Mouse (Mus musculus) C2C12 (cell line): ENCODE measurements around the gene Tcf25. TPM values are rescaled to one million over a fixed set of nuclear protein-coding genes. Genes with fewer than 3 reads are reported as not detected.

Source experiments
- H3K27me3 ChIP-seq: one replicate; pipeline ENCODE4 v1.6.1; 2011; ENCODE audit not compliant: control insufficient read depth, insufficient read depth, insufficient read length
- H3K36me3 ChIP-seq: one replicate; pipeline ENCODE4 v1.6.1; 2011; ENCODE audit not compliant: control insufficient read depth, insufficient read depth
- H3K4me3 ChIP-seq: one replicate; pipeline ENCODE4 v1.5.1; 2011; ENCODE audit warnings: mild to moderate bottlenecking, control low read depth; ENCODE audit not compliant: poor library complexity, insufficient read depth, severe bottlenecking
- H3K79me2 ChIP-seq: one replicate; pipeline ENCODE4 v1.6.1; 2011; ENCODE audit not compliant: control insufficient read depth, insufficient read depth
- H3K79me3 ChIP-seq: one replicate; pipeline ENCODE4 v1.6.1; 2011; ENCODE audit warnings: low read depth, control low read depth
- H3ac ChIP-seq: one replicate; pipeline ENCODE3; 2011; ENCODE audit warnings: low read depth; ENCODE audit not compliant: control insufficient read depth, insufficient read length
- CEBPB ChIP-seq: IDR thresholded peaks from one replicate; pipeline ENCODE4 v1.6.1; 2011; ENCODE audit warnings: low read depth, mild to moderate bottlenecking, control low read depth, moderate library complexity
- CTCF ChIP-seq: IDR thresholded peaks from one replicate; pipeline ENCODE4 v1.5.1; 2011; ENCODE audit not compliant: control insufficient read depth, insufficient read depth, insufficient read length
- FOSL1 ChIP-seq: IDR thresholded peaks from one replicate; pipeline ENCODE4 v1.8.0; 2011; ENCODE audit warnings: mild to moderate bottlenecking, low read length; ENCODE audit not compliant: poor library complexity, insufficient read depth, severe bottlenecking
- MAX ChIP-seq: IDR thresholded peaks from one replicate; pipeline ENCODE4 v1.6.1; 2011; ENCODE audit warnings: mild to moderate bottlenecking, control low read depth
- MYOD1 ChIP-seq: IDR thresholded peaks from one replicate; pipeline ENCODE4 v1.6.1; 2011; ENCODE audit warnings: low read depth; ENCODE audit not compliant: control insufficient read depth, insufficient read length
- MYOG ChIP-seq: IDR thresholded peaks from one replicate; pipeline ENCODE4 v1.6.1; 2011; ENCODE audit not compliant: control insufficient read depth, insufficient read length; ENCODE audit errors: extremely low read depth
- USF1 ChIP-seq: IDR thresholded peaks from one replicate; pipeline ENCODE4 v1.6.1; 2011; ENCODE audit warnings: low read depth, mild to moderate bottlenecking, control low read depth, moderate library complexity
- polyA plus RNA-seq: library from polyadenylated mRNA; unstranded; fragments of >200 nt; fragmentation: generic; extraction: Trizol; gene quantifications from one replicate; pipeline ENCODE4 v1.2.1, GENCODE M21; 2012; ENCODE audit warnings: missing spikeins

Tcf25 gene
- polyA plus RNA-seq, 1 experiment = 128 TPM

GRCm38 (mm10) chr8:123401936-123402335, 28.4 kb downstream of the Tcf25 start:
- Histone ChIP-seq H3K36me3 (peaks cover 55% of the 10 kb centered on the region), H3K27me3 (no peaks in the 10 kb centered on the region), H3K4me3 (no peak overlapping the region), H3K79me2 (no peaks in the 10 kb centered on the region), H3K79me3 (no peaks in the 10 kb centered on the region), H3ac (no peak overlapping the region)
- TF ChIP-seq MYOD1 (no peak), CEBPB (no peak), MYOG (no peak), MAX (no peak), FOSL1 (no peak), USF1 (no peak), CTCF (no peak)

- H3K79me3 ChIP-seq = no peaks in the 10 kb centered on the region
- no peak for TF ChIP-seq MYOG
- TF ChIP-seq CTCF = no peak
- no peak for TF ChIP-seq MAX
- H3K4me3 ChIP-seq = no peak overlapping the region
- no peak overlapping the region for H3ac ChIP-seq
- peaks cover 47% of the 10 kb centered on the region for H3K36me3 ChIP-seq
- no peaks in the 10 kb centered on the region for H3K79me2 ChIP-seq
- H3K27me3 ChIP-seq = no peaks in the 10 kb centered on the region
Observed at GRCm38 (mm10) chr8:123402730-123403326, 29.3 kb downstream of the Tcf25 start.

GRCm38 (mm10) chr8:123404521-123404920, 31.0 kb downstream of the Tcf25 start:
- Histone ChIP-seq H3K79me3 (no peaks in the 10 kb centered on the region), H3K4me3 (no peak overlapping the region), H3ac (no peak overlapping the region), H3K79me2 (no peaks in the 10 kb centered on the region), H3K36me3 (peaks cover 30% of the 10 kb centered on the region), H3K27me3 (no peaks in the 10 kb centered on the region)
- TF ChIP-seq CTCF (no peak), CEBPB (no peak), USF1 (no peak), MYOD1 (no peak)

- Histone ChIP-seq H3K36me3 (peaks cover 11% of the 10 kb centered on the region), H3K4me3 (no peak within 1 kb of the TSS), H3ac (no peak within 1 kb of the TSS), H3K79me2 (no peaks in the 10 kb centered on the region), H3K79me3 (no peaks in the 10 kb centered on the region), H3K27me3 (no peaks in the 10 kb centered on the region)
- TF ChIP-seq MAX (no peak), MYOG (no peak), CTCF (peak; percentile 52), CEBPB (no peak), USF1 (peak; percentile 74), FOSL1 (no peak)
Observed at GRCm38 (mm10) chr8:123406786-123407185, 33.2 kb downstream of the Tcf25 start, which contains the start of gene Mc1r. Mc1r (plus strand) TSS chr8:123407107.

- H3K4me3 ChIP-seq = no peak overlapping the region
- no peak overlapping the region for H3ac ChIP-seq
- TF ChIP-seq CTCF (no peak), USF1 (no peak), MYOG (no peak), MYOD1 (no peak), CEBPB (no peak), MAX (no peak), FOSL1 (no peak)
- no peaks in the 10 kb centered on the region for H3K79me3 ChIP-seq
- peaks cover 7% of the 10 kb centered on the region for H3K36me3 ChIP-seq
- H3K79me2 ChIP-seq = peaks cover 8% of the 10 kb centered on the region
- no peaks in the 10 kb centered on the region for H3K27me3 ChIP-seq
Observed at GRCm38 (mm10) chr8:123407612-123408011, 34.1 kb downstream of the Tcf25 start.

- Histone ChIP-seq H3K4me3 (no peak overlapping the region), H3ac (peak overlapping the region; percentile 3), H3K27me3 (no peaks in the 10 kb centered on the region), H3K79me2 (peaks cover 14% of the 10 kb centered on the region), H3K79me3 (peaks cover 2% of the 10 kb centered on the region), H3K36me3 (peaks cover 1% of the 10 kb centered on the region)
- no peak for TF ChIP-seq MAX
- no peak for TF ChIP-seq USF1
- TF ChIP-seq MYOD1 = peak; percentile 69
Observed at GRCm38 (mm10) chr8:123408586-123409544, 35.3 kb downstream of the Tcf25 start.
